Mouse (Mus musculus): ENCODE data around the gene Adh7.

- TF ChIP-seq SRF (IDR thresholded peaks at IDR 0.05; ENCODE audit: control insufficient read depth, insufficient read length, low read depth) (no peak), USF1 (IDR thresholded peaks at IDR 0.05; ENCODE audit: low read depth) (no peak), MYOD1 (IDR thresholded peaks at IDR 0.05; ENCODE audit: control insufficient read depth in 1 of 3, insufficient read length in 2 of 3, low read depth in 2 of 3) (no peak)
These were observed 26.8 kb downstream of the Adh7 start for GRCm38 (mm10) chr3:138244338-138244874.
